Mouse (Mus musculus) lung, embryonic 14.5 days (tissue): ENCODE results near the gene Arid4a. TPM values are rescaled to one million over a fixed set of nuclear protein-coding genes. Genes with fewer than 3 reads are reported as not detected.

Source experiments
- ATAC-seq: fragments of 200-750 bp; cut with Nextera tagmentation; 2 replicates; pipeline ENCODE4 v1.8.0; 2017; ENCODE audit warnings: mild to moderate bottlenecking, moderate TSS enrichment, moderate library complexity; ENCODE audit not compliant: insufficient read depth
- DNase-seq: peaks from one replicate; pipeline ENCODE4 v3.0.0-alpha.2; 2015
- H3K27ac ChIP-seq: fragments of 300-500 bp; sonication (generic); 2 replicates; pipeline ENCODE4 v1.5.1; 2014; ENCODE audit warnings: low read depth, mild to moderate bottlenecking, moderate library complexity
- H3K27me3 ChIP-seq: fragments of 300-500 bp; sonication (generic); 2 replicates; pipeline ENCODE4 v1.6.1; 2014; ENCODE audit warnings: low read length, control low read depth; ENCODE audit not compliant: insufficient read depth
- H3K36me3 ChIP-seq: fragments of 300-500 bp; sonication (generic); 2 replicates; pipeline ENCODE4 v1.6.1; 2014; ENCODE audit warnings: control low read depth; ENCODE audit not compliant: insufficient read depth
- H3K4me1 ChIP-seq: fragments of 300-500 bp; sonication (generic); 2 replicates; pipeline ENCODE4 v1.6.1; 2014; ENCODE audit warnings: antibody characterized with exemption, control low read depth; ENCODE audit not compliant: insufficient read depth
- H3K4me2 ChIP-seq: fragments of 300-500 bp; sonication (generic); 2 replicates; pipeline ENCODE4 v1.6.1; 2014; ENCODE audit warnings: mild to moderate bottlenecking
- H3K4me3 ChIP-seq: fragments of 300-500 bp; sonication (generic); 2 replicates; pipeline ENCODE4 v1.5.1; 2014; ENCODE audit warnings: low read depth, low read length
- H3K9ac ChIP-seq: fragments of 300-500 bp; sonication (generic); 2 replicates; pipeline ENCODE4 v1.6.1; 2014
- H3K9me3 ChIP-seq: fragments of 300-500 bp; sonication (generic); 2 replicates; pipeline ENCODE4 v1.6.1; 2016; ENCODE audit warnings: low read depth, low read length, control low read depth
- CTCF ChIP-seq: IDR thresholded peaks from 2 replicates; pipeline ENCODE4 v1.5.1; 2016; ENCODE audit warnings: antibody characterized with exemption, low read depth
- WGBS: fragments of 180-500 bp; shearing (Covaris S2); extraction: QIAGEN DNeasy Blood & Tissue Kit; methylation state at CpG from one replicate; pipeline ENCODE4 v1.1.7; 2014; 5-methylcytosine and 5-hydroxymethylcytosine counted together
- polyA plus RNA-seq: library from polyadenylated mRNA; unstranded; fragments of >200 nt; fragmentation: Nextera tagmentation; extraction: Ambion mirVana; gene quantifications from 2 replicates; pipeline ENCODE4 v1.2.1, GENCODE M21; 2014

Arid4a gene
- polyA plus RNA-seq, 1 experiment from 2014 or later, result 35.9 TPM

DNA sequence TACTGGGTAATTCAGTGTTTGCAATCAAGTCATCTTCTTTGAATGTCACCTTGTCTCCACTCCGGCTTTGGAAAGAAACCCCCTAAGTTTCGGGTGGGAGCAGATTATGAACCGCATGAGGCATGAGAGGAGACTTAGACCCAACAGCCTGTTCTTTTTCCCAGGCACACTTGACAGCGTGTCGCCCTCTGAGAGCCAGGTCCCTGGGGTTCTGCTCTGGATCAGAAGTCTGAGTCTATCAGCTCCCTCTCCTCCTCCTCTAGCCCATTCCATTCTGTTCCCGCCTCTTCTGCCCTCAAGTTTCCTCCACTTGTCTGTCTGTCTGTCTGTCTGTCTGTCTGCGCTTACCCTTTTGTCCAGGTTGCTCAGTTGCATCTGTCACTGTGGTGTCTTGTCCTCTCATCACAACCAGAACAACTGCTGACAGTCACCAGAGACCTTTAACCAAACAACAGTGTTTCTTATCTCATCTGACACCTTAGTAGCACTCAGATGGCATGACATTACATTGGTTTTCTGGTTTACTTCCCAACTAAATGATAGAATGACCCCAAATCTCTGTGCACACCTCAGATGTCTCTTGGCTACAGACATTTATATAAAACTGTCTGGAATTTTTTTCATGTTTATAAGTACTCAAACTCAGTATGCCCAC is 36.7 kb downstream of the Arid4a start:
- Histone ChIP-seq H3K4me2 (no peak overlapping the region), H3K9me3 (no peaks in the 10 kb centered on the region), H3K4me1 (peaks cover 4% of the 10 kb centered on the region; the same call in 1 of the 2 replicates), H3K36me3 (peaks cover 4% of the 10 kb centered on the region; the same call in 1 of the 2 replicates), H3K27ac (no peak overlapping the region), H3K9ac (no peak overlapping the region), H3K4me3 (no peak overlapping the region), H3K27me3 (no peaks in the 10 kb centered on the region)
- no peak for DNase-seq
- no peak for ATAC-seq
- no peak for TF ChIP-seq CTCF
- WGBS, result 69% methylated on average over 7 of the region's 7 CpGs

DNA sequence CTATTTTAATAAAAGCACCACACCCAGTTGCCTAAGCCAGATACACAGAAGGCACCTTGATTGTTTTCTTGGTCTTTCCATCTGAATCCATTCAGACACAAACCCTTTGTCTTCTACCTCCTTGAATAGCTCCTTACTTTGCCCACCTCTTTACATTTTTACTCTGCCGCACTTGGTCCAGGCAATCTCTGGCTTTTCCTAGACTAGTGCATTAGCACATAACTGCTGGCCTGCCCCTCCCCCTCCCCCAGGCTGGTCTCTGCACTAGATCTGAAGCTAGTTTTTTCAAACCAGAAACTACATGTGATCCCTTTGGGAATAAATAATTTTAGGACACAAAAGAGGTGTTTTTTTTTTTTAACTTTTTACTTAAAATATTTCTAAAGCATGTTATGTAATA is 37.2 kb downstream of the Arid4a start:
- Histone ChIP-seq H3K27ac (no peak overlapping the region), H3K27me3 (no peaks in the 10 kb centered on the region), H3K36me3 (peaks cover 9% of the 10 kb centered on the region; the same call in 1 of the 2 replicates), H3K4me3 (no peak overlapping the region), H3K9me3 (no peaks in the 10 kb centered on the region), H3K4me1 (no peaks in the 10 kb centered on the region), H3K4me2 (no peak overlapping the region), H3K9ac (no peak overlapping the region)
- WGBS, result 72% methylated on average over 1 of the region's 1 CpGs
- TF ChIP-seq CTCF, result no peak
- DNase-seq (no peak), ATAC-seq (no peak)

DNA sequence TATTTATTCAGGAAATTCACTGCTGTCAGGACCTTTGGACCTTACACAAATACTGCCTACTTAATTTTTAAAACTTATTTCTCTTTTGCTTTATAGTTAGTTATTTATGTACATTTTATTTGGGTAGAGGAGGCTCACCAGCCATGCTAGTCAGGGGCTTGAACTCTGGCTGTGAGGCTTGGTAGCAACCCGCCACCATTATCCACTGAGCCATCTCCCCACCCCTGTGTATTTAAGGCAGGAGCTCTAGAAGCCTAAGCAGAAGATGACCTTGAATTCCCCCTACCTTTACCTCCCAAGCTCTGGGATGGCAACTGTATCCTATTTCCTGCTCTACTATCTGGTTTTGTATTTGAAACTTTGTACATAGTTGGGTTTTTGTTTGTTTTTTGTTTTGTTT is 37.7 kb downstream of the Arid4a start:
- TF ChIP-seq CTCF, result no peak
- Histone ChIP-seq H3K9me3 (no peaks in the 10 kb centered on the region), H3K27ac (no peak overlapping the region), H3K27me3 (no peaks in the 10 kb centered on the region), H3K9ac (no peak overlapping the region), H3K4me3 (no peak overlapping the region), H3K36me3 (peaks cover 9% of the 10 kb centered on the region; the same call in 1 of the 2 replicates), H3K4me1 (no peaks in the 10 kb centered on the region), H3K4me2 (no peak overlapping the region)
- no peak for DNase-seq
- WGBS, result 83% methylated on average over 1 of the region's 1 CpGs
- no peak for ATAC-seq

DNA sequence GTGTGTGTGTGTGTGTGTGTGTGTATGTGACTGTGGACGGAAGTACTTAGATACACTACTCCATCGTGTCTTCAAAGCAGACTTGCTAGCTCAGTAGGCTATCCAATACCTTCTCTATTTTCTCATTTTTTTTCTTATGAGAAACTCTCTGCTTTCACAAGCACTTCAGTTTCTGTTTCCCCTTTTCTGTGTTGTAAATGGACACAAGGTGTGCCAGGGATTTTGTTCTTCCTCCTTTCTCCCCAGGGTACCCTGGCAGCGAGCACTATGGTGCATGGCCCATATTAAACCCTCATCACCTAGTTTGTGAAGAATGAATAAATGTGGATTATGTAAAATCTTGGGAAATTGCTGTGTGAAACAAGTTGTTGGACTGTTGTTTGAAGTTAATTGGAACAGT is 39.7 kb downstream of the Arid4a start:
- ATAC-seq (no peak), DNase-seq (no peak)
- no peak for TF ChIP-seq CTCF
- no peaks in the 10 kb centered on the region for H3K4me1 ChIP-seq
- no peak overlapping the region for H3K4me3 ChIP-seq
- peaks cover 16% of the 10 kb centered on the region; the same call in 1 of the 2 replicates for H3K36me3 ChIP-seq
- no peaks in the 10 kb centered on the region for H3K27me3 ChIP-seq
- H3K9ac ChIP-seq, result no peak overlapping the region
- H3K9me3 ChIP-seq, result no peaks in the 10 kb centered on the region
- 77% methylated on average over 3 of the region's 3 CpGs for WGBS
- no peak overlapping the region for H3K27ac ChIP-seq
- H3K4me2 ChIP-seq, result no peak overlapping the region

DNA sequence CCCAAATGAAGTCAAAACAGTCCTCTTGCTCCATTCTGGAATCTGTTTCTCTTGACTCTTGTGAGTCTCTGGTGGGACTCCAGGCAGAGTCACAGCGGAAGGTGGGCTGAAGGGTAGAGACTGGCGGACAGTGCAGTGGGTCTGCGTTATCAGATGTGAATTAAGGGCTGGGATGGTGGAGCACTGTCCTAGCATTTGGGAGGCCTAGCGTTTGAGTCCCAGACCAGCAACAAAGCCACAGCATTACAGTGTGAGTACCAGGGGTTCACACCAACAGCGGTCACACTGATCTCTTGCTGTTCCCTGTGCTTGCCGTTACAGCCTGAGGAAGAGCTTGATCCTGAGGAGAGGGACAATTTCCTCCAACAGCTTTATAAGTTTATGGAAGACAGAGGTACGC is 44.0 kb downstream of the Arid4a start:
- no peak for TF ChIP-seq CTCF
- Histone ChIP-seq H3K27ac (no peak overlapping the region), H3K4me1 (no peaks in the 10 kb centered on the region), H3K9me3 (no peaks in the 10 kb centered on the region), H3K9ac (no peak overlapping the region), H3K27me3 (no peaks in the 10 kb centered on the region), H3K36me3 (peaks cover 43% of the 10 kb centered on the region), H3K4me3 (no peak overlapping the region), H3K4me2 (no peak overlapping the region)
- no peak for DNase-seq
- no peak for ATAC-seq
- WGBS, result 96% methylated on average over 7 of the region's 7 CpGs

DNA sequence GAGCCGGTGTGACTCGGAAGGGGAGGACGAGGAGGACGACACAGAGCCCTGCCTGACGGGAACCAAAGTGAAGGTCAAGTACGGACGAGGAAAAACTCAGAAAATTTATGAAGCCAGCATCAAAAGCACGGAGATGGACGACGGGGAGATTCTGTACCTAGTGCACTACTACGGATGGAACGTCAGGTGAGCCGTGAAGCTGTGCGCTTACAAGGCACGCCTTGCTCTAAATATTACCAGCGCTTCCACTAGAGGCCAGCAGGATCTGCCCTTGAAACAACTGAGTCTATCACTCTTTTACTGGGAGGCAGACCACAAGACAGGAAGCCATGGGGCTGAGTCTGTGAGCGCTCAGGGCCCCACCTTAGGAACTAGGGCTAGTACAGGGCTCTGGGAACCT is 54.1 kb downstream of the Arid4a start:
- no peak for ATAC-seq
- Histone ChIP-seq H3K9me3 (no peaks in the 10 kb centered on the region), H3K4me2 (no peak overlapping the region), H3K27ac (no peak overlapping the region), H3K4me1 (no peaks in the 10 kb centered on the region), H3K4me3 (no peak overlapping the region), H3K36me3 (peaks cover 86% of the 10 kb centered on the region), H3K9ac (no peak overlapping the region), H3K27me3 (no peaks in the 10 kb centered on the region)
- no peak for DNase-seq
- WGBS, result 96% methylated on average over 17 of the region's 17 CpGs
- TF ChIP-seq CTCF, result no peak

DNA sequence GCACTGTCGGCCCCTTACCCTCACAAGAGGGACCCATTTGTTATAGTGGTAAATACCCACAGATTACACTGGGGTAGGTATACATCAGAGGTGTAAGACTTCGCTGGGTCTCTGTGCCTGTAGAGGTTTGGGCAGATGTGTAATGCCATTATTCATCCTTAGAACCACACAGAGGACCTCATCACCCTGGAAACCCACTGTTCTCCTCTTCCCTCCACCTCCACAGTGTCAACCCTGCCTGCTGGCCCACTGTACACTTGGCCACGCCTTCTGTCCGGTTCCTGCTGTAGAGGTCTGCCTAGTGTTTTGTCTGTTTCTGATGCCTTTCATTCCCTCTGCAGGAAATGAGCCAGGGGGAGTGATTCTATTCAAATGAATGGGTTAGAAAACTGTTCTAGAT is 56.3 kb downstream of the Arid4a start:
- no peaks in the 10 kb centered on the region for H3K9me3 ChIP-seq
- no peaks in the 10 kb centered on the region for H3K27me3 ChIP-seq
- H3K36me3 ChIP-seq, result peaks cover 92% of the 10 kb centered on the region
- no peak overlapping the region for H3K4me3 ChIP-seq
- no peak overlapping the region for H3K4me2 ChIP-seq
- no peak overlapping the region for H3K9ac ChIP-seq
- H3K4me1 ChIP-seq, result no peaks in the 10 kb centered on the region
- no peak overlapping the region for H3K27ac ChIP-seq
- WGBS, result 89% methylated on average over 4 of the region's 4 CpGs
- ATAC-seq (no peak), DNase-seq (no peak)
- no peak for TF ChIP-seq CTCF
